Mouse (Mus musculus): ENCODE results near the gene Ksr1.

Gene Ksr1

DNA sequence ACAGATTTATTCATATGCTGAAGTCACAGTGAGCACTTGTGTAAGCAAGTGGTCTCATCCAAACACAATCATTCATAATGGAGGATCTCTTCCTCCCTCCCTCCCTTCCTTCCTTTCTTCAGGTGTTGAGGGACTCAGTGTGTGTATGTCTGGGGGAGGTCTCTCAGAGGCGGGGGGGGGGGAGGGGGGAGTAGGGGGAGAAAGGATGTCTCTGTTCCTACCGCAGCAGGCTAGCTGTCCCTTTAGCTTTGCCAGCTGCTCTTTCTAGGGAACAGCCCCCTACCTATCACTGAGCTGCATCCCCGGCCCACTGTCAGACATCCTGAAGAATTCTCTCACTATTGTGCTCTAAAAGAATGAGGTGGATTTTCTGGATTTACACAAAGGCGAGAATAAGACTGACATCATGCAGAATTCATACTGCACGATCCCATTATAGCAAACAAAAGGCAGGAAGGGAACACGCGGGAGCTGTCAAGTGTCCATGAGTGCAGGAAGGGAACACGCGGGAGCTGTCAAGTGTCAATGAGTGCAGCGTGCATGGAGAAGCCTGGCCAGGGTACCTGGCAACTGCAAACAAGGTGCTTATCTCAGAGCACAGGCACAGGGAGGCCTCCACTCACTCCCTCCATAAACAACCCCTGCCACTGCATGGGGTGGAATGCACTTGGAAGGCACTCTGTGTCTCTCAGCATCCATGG, 76.6 kb downstream of the Ksr1 start:
- intact Hi-C loops (cut with DNase I) = loop anchor here (5.0 kb wide), 1 partner anchor 37 kb away; no protein-coding TSS in a partner anchor

DNA sequence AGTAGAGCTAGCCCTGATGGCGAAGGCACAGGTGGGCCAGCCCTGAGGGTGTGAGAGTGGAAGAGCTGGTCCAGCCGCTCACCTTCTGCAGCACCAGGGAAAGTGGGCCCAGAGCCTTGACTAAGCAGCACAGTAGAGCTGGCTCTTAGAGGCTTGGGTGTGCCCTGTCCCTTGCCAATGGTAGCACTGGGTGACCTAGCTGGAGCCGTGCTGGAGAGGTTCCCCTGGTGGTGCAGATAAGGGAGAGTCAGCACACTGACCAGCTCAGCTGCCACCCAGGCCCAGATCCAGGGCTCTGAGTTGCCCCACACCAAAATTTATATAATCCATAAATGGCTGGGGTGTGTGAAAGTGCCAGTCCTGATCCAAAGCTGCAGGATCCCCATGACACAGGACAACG, 79.0 kb downstream of the Ksr1 start:
- intact Hi-C loops (cut with DNase I) = no loop called here

DNA sequence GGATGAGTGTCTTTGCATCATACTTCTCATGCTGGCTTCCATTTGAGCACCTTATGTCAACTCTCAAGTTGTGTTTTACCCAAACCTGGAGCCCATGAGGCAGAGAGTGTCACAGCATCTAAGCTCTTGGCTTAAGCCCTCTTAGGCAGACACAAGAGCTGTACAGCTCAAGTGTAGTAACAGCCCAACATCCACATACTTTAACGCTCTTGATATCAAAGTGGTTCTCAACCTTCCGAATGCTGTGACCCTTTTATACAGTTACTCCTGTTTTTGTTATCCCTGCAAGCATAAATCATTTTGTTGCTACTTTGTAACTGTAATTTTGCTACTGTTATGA, 80.0 kb downstream of the Ksr1 start:
- intact Hi-C loops (cut with DNase I) = no loop called here

DNA sequence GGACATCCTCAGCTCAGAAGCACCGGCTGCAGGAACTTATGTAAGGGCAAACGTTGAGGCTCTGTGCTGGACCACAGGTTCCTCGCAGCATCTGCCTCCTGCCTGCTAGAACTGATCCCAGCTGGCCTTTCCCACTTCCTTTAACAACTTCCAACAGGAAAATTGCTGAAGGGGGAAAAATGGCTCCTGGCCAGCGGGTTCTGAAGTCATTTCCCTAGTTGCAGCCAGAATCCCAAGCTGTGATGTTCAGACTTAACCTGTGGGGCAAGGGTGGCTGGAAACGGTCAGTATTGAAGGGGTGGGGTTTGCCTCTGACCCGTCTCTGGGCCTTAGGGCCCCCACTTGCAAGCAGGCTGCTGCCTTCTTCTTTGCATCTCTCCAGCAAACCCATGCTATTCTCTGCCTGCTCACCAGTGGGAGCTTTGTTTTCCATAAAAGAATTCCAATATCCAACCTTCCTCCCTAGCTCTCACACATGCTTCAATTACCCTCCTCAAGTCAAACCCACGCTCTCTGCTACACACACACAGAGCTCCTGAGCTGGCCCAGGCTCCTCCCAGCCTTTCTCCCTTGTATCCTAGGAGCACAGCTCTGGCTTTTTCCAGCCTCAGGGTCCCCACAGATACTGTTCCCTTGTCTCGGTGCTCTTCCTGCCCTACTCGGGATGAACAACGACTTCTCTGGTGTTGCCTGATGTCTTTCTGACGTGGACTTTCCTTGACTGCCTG, 80.6 kb downstream of the Ksr1 start:
- intact Hi-C loops (cut with DNase I) = no loop called here

DNA sequence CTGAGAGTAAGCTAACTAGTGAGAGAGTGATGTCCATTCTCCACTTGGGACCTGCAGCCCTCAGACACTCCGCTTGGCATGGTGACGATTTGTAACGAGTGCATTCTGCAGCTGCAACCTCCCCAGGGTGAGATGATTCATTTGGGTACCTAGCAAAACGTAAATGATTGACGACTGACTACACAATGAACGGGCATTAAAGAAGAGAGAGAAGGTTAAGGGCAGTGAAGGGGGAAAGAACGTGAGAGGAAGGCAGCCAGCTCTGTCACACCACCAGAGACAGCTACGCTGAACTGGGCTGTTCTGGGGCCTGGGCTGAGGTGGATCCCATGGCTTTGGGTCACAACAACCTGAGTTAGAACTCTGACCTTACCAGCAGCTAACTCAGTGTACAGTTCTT, 81.9 kb downstream of the Ksr1 start:
- intact Hi-C loops (cut with DNase I) = no loop called here

DNA sequence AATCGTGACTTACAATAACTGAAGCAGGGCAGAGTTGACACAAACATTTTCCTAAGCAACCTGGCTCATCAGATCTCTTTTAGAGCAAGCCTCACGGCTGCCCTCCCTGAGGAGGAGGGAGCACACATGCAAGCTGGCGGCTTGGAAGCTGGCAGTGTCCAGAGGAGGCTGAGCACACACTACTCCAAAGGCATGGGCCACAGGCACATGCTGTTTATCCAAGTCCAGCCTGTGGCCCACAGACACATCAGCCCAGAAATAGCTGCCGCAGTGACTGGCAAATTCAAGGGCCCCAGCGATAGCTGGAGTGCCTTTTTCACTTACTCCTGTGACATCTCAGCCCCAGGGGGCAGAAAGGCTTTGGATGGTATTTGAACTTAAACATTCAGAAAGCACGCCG, 82.6 kb downstream of the Ksr1 start:
- intact Hi-C loops (cut with DNase I) = no loop called here

DNA sequence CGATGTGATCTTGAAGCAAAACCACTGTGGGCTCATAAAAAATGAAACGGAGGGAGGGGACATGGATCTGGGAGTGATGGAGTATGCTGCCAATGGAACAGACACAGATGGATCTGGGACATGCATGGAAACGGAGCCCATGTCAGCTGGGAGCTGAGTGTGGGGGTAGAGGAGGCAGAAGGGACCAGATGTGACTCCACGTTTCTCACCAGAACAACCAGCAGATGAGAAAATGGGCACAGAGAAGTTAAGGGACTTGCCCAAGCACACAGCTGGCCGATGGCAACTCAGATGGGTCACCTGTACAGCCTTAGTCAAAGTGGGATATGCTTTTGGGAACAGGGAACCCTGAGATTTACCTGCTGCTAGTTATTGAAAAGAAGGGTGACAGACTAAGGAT, 83.3 kb downstream of the Ksr1 start:
- intact Hi-C loops (cut with DNase I) = no loop called here

DNA sequence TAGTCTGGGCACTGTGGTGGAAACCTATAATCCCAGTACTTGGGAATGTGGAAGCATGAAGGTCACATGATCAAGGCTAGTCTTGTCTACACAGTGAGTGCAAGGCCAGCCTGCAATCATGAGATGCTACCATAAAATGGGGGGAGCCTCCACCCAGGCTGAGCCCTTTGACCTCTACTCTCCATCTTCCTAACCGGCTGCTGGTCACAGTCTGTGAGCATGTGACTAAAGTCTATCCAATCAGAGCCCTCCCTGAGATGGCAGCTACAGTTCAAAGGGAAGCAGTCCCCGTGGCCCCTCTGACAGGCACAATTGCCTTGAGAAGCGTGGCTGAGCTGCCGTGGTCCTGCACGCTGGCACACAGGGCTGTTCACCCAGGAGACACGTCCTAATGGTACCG, 84.4 kb downstream of the Ksr1 start:
- intact Hi-C loops (cut with DNase I) = no loop called here

DNA sequence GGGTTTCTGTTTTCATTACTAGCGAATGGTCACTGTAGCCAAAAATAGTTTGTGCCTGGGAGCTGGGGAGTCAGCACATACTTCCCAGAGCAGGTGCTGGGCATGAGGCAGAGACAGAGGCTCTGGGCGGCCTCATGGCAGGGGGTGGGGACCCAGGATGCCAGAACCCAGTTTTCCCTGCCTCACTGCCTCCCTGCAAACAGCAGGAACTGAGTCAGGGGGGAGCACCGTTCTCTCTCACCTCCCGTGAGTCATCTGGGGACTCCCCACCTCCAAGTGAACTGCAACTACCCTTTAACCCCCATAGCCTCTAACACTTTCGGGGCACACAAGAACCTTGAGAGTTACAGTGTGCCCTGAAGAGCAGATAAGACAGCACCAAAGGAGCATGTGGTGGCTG, 86.4 kb downstream of the Ksr1 start:
- intact Hi-C loops (cut with DNase I) = no loop called here

DNA sequence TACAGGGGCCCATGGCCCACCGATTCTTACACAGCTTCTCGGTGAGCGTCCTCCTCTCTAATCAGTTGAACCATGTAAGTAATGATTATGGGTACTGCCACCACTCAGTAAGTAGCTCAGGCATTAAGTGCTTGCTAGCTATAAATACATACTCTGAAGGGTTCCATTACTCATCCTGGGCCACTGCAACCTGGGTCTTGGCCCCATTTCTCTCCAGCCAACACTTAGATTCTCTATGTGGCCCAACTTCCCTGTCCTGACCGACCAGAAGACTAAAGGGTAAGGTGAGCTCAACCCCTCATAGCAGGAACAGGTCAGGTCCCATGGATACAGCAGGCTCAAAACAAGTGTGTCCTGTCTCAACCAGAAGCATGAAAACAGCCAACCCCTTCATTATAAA, 87.1 kb downstream of the Ksr1 start:
- intact Hi-C loops (cut with DNase I) = no loop called here

DNA sequence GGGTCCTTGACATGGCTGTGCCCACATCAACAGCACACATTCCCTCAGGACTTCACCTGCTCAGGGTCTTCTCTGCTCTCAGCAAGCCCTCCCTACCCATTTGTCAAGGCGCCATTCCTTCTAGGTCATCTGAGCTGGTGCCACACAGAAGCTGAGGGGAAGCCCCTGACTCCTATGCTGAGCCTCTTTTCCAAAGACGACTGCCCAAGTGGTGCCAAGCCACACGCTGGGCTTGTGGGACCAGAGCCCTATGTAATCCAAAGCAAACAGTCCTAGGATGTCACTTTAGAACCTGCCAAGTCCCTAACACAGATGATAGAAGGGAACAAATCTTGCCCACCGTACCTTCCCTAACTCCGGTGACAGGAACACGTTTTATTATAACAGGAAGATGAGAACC, 87.6 kb downstream of the Ksr1 start:
- intact Hi-C loops (cut with DNase I) = no loop called here

DNA sequence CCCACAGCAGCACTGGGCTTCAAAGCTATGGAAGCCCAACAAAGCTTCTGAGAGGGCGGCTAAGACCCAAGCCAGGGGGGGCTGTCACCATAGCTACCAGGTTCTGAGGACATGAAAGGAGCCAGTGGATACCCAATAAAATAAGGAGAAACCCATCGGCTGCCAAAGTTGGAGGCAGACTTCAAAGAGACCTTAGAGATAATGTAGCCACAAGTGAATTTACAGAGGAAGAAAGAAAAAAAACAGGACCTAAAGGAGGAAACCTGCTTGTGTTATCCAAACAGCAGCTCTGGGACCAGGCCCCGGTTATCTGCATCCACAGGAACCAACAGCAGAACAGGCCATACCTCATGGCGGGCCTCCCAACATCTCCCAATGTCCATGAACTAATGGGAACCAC, 88.4 kb downstream of the Ksr1 start:
- intact Hi-C loops (cut with DNase I) = no loop called here

DNA sequence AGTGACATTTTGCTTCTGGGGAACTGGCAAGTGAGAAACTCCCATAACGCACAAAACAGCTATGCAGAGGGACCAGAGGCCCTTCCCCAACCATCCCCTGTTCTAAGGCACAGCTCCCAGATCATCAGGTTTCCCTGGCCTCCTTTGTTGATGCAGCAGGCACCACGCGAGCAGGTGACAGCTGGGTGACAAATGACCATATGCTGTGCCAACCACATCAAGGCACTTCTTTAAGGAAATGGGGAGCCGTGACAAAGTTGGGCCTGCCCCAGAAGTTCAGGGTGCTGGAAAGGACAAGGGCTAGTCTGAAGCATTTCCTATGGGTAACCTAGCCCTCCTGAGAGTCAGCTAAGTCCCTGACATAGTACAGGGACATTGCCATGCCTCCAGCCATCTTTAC, 89.3 kb downstream of the Ksr1 start:
- intact Hi-C loops (cut with DNase I) = no loop called here

DNA sequence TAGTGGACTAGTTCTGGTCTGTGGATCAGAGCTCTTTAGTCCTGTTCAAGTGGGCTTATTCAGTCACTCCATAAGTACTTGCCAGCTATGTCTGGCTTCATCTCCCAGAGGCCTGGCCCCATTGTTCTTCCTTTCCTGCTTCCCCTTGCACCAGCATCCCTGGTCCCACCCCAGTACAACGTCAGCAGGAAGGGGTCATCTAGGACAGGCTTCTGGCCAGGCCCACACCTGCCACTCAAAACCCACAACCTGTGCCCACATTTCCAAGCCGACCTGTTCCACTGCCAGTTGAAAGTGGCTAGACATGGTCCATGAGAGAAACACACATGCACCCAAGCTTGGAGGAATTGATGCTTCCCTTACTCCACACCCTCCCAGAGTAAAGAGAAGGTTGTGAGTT, 90.2 kb downstream of the Ksr1 start:
- intact Hi-C loops (cut with DNase I) = no loop called here

DNA sequence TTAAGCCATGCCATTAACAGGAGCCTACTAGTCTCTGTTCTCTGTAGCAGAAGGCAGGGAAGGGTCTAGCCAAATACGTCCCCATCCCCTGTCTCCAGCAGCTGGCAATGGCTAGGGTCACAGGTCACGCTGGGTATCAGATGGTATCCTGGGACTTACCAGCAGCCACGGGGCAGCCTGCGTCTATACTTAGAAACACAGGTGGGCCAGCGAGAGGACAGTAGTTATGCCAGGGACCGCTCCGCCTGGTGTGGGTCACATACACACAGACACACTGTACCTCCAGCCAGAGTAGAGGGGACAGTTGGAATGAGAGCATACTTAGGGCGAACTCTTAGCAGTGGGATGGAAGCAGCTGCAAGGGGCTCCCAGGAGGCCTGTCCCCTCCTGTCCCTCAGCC, 91.0 kb downstream of the Ksr1 start:
- intact Hi-C loops (cut with DNase I) = no loop called here

DNA sequence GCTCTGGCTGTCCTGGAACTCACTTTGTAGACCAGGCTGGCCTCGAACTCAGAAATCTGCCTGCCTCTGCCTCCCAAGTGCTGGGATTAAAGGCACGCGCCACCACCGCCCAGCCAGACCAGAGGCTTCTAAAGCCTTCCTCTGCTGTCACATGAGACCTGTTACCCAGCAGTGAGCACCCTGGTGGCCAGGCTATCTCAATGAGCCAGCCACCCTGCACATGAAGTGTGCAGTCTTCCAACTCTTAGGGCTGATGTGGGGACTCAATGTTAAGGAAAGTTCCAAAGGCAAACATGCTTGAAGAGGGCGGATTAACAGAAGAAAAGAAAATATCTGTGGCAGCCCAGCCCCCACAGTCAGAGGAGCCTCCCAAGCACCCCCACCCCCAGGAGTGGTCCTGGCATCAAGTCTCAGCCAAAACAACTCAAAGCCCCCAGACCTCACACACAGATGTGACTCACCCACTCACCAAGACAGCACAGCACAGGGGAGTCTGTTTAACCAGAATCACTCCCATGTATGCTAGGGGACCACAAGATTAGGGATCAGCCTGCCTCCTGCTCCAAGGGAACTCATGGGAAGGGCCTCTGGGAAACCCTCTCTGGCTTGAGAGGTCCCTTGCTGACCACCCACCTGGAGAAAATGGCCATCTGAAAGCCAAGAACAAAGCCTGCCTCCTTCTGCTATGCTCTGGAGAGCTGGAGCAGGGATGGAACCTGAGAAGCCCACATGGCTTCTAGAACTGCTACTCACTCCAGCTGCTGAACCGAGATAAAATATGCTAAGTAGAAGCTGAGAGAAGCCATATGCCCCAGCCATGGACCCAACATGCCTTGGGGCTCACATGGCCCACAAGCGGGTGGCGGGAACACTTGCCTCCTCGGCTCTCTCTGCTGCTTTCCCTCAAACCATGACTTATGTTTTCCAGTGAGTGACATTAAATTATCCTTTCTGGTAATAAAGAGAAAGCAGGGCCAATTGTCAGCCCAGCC, 91.8 kb downstream of the Ksr1 start:
- intact Hi-C loops (cut with DNase I) = no loop called here

DNA sequence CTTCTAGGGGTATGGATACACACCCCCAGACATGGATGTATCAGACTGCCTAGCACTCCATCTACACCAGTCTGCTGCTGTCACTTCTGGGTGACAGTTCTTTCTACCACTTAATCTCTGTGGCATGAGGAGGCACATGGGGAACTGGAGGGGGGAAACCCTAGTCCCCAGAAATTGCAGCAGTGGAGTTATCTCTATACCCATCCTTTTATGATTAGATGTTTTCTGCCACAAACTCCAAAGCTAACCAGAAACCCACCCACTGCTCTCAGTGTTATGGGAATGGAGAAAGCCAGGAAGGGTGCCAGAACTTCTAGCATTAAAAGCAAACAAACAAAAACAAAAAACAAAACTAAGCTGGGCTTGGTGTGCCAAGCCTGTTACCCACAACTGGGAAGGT, 92.8 kb downstream of the Ksr1 start:
- intact Hi-C loops (cut with DNase I) = no loop called here

DNA sequence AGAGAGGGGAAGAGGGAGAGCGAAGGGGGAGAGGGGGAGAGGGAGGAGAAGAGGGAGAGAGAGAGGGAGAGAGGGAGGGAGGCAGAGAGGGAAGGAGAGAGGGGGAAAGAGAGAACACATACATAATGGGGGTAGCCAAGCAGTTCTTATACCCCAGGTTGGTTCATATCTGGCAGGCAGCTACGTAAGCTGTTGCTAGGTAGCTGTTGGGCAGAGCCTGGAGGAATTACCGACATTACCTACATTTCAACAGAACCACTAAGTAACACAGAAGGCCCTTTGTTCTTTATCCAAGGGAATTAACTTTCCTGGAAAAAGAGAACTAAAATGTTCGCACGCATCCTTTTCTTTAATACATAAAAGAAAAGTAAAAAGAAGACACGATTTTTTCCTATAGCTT, 93.4 kb downstream of the Ksr1 start:
- intact Hi-C loops (cut with DNase I) = no loop called here

DNA sequence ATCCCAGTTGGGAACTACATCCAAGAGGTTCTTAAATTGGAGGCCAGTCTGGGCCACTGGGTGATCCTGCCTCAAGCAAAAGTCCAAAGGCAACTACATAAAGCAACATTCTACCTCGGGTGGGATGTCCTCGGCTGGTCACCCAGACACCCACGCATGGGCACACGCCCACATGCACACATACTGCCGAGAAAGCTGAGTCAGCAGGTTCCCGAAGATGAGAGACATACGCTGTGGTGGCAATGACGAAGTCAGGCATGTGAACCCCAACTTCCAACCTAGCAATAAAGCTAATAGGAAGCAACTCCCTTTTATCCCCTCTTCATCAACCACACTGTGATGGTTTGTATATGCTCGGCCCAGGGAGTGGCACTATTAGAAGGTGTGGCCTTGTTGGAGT, 94.7 kb downstream of the Ksr1 start:
- intact Hi-C loops (cut with DNase I) = no loop called here

DNA sequence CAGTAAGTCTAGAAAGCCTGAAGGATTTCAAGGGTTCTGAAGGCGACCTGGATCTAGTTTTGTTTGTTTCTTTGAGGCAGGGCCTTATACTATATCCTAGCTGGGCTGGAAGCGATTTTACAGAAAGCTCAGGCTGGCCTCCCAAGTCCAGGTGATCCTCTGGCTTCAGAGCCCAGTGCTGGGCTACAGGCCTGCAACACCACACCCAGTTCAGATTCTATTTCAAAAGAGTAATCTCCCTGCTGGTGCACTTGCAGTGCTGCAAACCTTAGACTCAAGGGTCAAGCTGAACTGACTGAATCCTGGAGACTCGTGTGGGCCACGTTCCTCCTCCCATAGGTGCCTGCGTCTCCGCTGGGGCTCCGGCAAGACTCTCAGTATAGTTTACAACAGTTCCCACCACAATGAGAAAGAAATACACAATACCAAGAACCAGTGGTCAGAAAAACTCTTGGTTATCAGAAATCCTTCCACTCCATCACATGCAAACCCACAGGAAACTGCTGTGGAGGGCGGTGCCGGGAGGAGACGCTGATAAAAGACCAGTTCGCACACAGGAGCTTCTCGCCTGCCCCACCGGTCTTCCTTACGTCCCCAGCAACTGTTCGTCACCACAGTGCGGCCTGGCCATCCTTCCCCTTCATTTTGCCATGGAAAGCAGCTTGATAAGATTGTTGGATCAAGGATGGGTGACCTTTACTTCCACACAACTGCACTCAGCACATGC, 95.3 kb downstream of the Ksr1 start:
- intact Hi-C loops (cut with DNase I) = no loop called here

DNA sequence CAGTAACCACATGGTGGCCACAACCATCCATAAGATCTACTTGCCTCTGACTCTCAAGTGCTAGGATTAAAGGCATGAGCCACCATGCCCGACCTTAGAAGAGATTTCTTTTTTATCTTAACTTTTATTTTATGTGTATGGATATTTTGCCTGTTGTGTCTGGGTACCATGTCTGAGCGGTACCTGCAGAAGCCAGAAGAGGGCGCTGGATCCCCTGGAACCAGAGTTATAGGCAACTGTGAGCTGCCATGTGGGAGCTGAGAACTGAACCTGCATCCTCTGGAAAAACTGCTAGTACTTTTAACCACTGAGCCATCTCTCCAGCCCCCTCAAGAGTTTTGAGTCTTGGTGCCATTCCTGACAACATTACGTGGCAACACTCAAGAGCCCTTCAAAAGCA, 97.3 kb downstream of the Ksr1 start:
- intact Hi-C loops (cut with DNase I) = no loop called here

All from adrenal gland (tissue).